ENCODE assay signal across 8 mouse cellular contexts in the genomic region with DNA sequence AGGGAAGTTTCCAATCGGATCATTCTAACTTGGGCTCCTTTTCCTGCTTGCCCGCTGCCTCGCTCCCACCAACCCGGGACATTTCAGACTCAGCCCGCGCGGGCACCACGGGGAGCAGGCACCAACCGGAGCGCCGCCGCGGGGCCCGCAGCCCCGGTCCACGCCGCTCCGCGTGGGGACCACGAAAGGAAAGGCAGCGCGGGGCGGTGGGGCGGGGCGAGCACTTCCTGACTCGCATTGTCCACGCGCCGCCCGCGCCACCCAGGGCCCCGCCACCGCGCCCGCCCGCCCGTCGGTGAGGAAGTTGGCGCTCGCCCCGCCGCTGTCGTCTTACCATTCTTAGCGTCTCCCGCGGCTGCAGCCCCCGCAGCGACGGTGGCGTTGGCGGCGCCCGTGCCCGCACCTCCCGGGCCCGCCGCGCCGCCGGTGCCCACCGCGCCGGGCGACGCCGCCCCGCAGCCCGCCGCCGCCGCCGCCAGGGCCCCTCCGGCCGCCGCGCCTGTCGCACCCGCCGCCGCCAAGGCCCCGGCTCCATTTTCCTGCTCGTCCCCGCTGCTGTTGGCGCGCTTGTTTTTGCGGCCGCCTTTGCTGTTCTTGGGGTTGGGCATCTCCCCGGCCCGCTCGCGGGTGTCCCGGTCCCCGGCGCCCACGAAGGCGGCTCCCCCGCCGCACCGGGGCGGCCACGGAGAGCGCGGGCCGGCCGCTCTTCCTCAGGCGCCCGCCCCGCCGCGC. TPM values are rescaled to one million over a fixed set of nuclear protein-coding genes. Genes with fewer than 3 reads are reported as not detected.
DNase-seq lines count a peak whose midpoint lies in the region; ATAC-seq and TF ChIP-seq lines count a peak whose summit lies in the region.

No protein-coding gene starts in this region.

- no peaks in the 10 kb centered on the region for H3K9me3 ChIP-seq in hindbrain, embryonic 15.5 days

- H3K27ac ChIP-seq in hindbrain, embryonic 15.5 days (replicated peaks): peak overlapping the region; percentile 94
- peak overlapping the region; percentile 81 for H3K27ac ChIP-seq in left cerebral cortex, adult 2 months
- H3K27ac ChIP-seq in macrophage: no peak overlapping the region

- peak; percentile 61 for ATAC-seq in hindbrain, embryonic 15.5 days (ENCODE audit: low FRiP score, low read depth)

- H3K36me3 ChIP-seq in hindbrain, embryonic 15.5 days: no peaks in the 10 kb centered on the region
- H3K36me3 ChIP-seq in macrophage (ENCODE audit: inconsistent target): no peaks in the 10 kb centered on the region

- no peak for TF ChIP-seq CTCF in left cerebral cortex, adult 2 months (IDR thresholded peaks at IDR 0.05)

- H3K9ac ChIP-seq in hindbrain, embryonic 15.5 days: peak overlapping the region; percentile 92

- DNase-seq in WW6 (ENCODE audit: low read depth, low spot score): peak; percentile 14
- DNase-seq in cerebellum, postnatal 36 days: peak; percentile 55 to 71
- DNase-seq in gastrocnemius, adult 18-20 months (ENCODE audit: low spot score): peak; percentile 63
- peak; percentile 70 to 73 for DNase-seq in left cerebral cortex, adult 2 months (ENCODE audit: extremely low spot score in 1 of 2, low spot score in 2 of 2)
- DNase-seq in retina, postnatal 1 day: peak; percentile 70
- peak; percentile 87 for DNase-seq in thymus, postnatal 4 days

- peaks cover 22% of the 10 kb centered on the region for H3K4me1 ChIP-seq in hindbrain, embryonic 15.5 days (replicated peaks)

- H3K79me2 ChIP-seq in macrophage (ENCODE audit: inconsistent target): peaks cover 40% of the 10 kb centered on the region

- H3K27me3 ChIP-seq in hindbrain, embryonic 15.5 days: no peaks in the 10 kb centered on the region

- WGBS in hindbrain, embryonic 15.5 days: 1% methylated on average over 78 of the region's 110 CpGs
- WGBS in macrophage (ENCODE audit: missing documents): 1% methylated on average over 99 of the region's 110 CpGs

- H3K4me2 ChIP-seq in hindbrain, embryonic 15.5 days: peak overlapping the region; percentile 62

- peak overlapping the region; percentile 92 for H3K4me3 ChIP-seq in hindbrain, embryonic 15.5 days
- H3K4me3 ChIP-seq in left cerebral cortex, adult 2 months: peak overlapping the region; percentile 86
- H3K4me3 ChIP-seq in macrophage (ENCODE audit: inconsistent target): peak overlapping the region; percentile 37

- intact Hi-C loops in left cerebral cortex, adult 2 months (cut with DNase I): loop anchor here (10.0 kb wide), 1 partner anchor 107 kb away; a partner anchor contains a TSS

RNA-seq across cellular contexts. Expression of a gene that starts 0.5 kb away (rescaled TPM):
- 10 to 100 TPM; 16.3 to 22.2 TPM for total RNA-seq in gastrocnemius, adult 18-20 months (2021)
- polyA plus RNA-seq in hindbrain, embryonic 15.5 days (2015; fragmentation: Nextera tagmentation; extraction: Ambion mirVana): 4.7 and 4.9 TPM in 2 replicates
- 10 to 100 TPM; 28.9 to 29.5 TPM for total RNA-seq in left cerebral cortex, adult 2 months (2021)
- total RNA-seq in macrophage (2018; cell fraction: chromatin; rRNA removed): 100 to 1,000 TPM in 1 of 26 experiments, 10 to 100 TPM in 25; 23.3 to 124 (median 54.7) TPM
- 10 to 100 TPM; 10.9 to 22.8 (median 15.2) TPM for total RNA-seq in macrophage (2018; cell fraction: cytosol; rRNA removed)
- 10 to 100 TPM; 25.9 to 88.3 (median 44.5) TPM for total RNA-seq in macrophage (2018; cell fraction: nucleus; rRNA removed)
- 8.4 to 15.5 TPM (median 9.3 TPM) in 3 replicates for polyA plus RNA-seq in macrophage (2018)

Comparison
In these comparisons a context has a peak if more than half of its experiments do, and no peak if none do; other contexts are left out.
1. DNase-seq: peak in every context shown above with its lines; median percentile 87 in thymus, postnatal 4 days; 72 in left cerebral cortex, adult 2 months; 70 in retina, postnatal 1 day; 63 in cerebellum, postnatal 36 days; 63 in gastrocnemius, adult 18-20 months; 14 in WW6.
2. H3K4me3 ChIP-seq: peak in every context shown above with its lines; median percentile 92 in hindbrain, embryonic 15.5 days; 86 in left cerebral cortex, adult 2 months; 37 in macrophage.